Mouse (Mus musculus) ES-E14 (cell line): ENCODE measurements at regions not wholly inside any gene's neighbourhood (a gene's known extent, or its start where the extent isn't known, plus 50 kb on each side); places are given as distances from the start of the nearest gene placed in this dataset.

ENCODE experiments used
- DNase-seq: peaks from one replicate; pipeline ENCODE4 v3.0.0-alpha.2; 2013; ENCODE audit warnings: low read depth, low spot score
- H3K27ac ChIP-seq: 2 replicates; pipeline ENCODE4 v1.5.1; 2012; ENCODE audit warnings: low read depth, mild to moderate bottlenecking, low read length, moderate library complexity, mixed read lengths; ENCODE audit not compliant: poor library complexity, insufficient read depth, severe bottlenecking
- H3K36me3 ChIP-seq: 2 replicates; pipeline ENCODE4 v1.6.1; 2012; ENCODE audit warnings: mild to moderate bottlenecking, low read length, moderate library complexity, mixed read lengths; ENCODE audit not compliant: control insufficient read depth, poor library complexity, insufficient read depth, severe bottlenecking
- H3K4me1 ChIP-seq, 2 experiments: fragments of 150-350 bp in 1 of 2; sonication (generic) in 1 of 2; 2 replicates each; pipeline ENCODE4 v1.6.1; 2012; ENCODE audit warnings: low read length in 2 of 2, mild to moderate bottlenecking in 1 of 2, mixed read lengths in 1 of 2; ENCODE audit not compliant: control insufficient read depth in 2 of 2, insufficient read depth in 2 of 2, poor library complexity in 1 of 2
- H3K4me3 ChIP-seq, 2 experiments: fragments of 150-350 bp in 1 of 2; sonication (generic) in 1 of 2; 2 replicates each; pipeline ENCODE4 v1.5.1; 2012; ENCODE audit warnings: low read length in 2 of 2, low read depth in 1 of 2, mild to moderate bottlenecking in 1 of 2, mixed read lengths in 1 of 2; ENCODE audit not compliant: insufficient read depth in 1 of 2, poor library complexity in 1 of 2, severe bottlenecking in 1 of 2
- H3K9ac ChIP-seq: 2 replicates; pipeline ENCODE4 v1.6.1; 2012; ENCODE audit warnings: low read depth, mild to moderate bottlenecking, low read length, mixed read lengths; ENCODE audit not compliant: poor library complexity, insufficient read depth, severe bottlenecking
- H3K9me3 ChIP-seq: fragments of 150-350 bp; sonication (generic); 2 replicates; pipeline ENCODE4 v1.6.1; 2012; ENCODE audit warnings: low read depth, mild to moderate bottlenecking, low read length; ENCODE audit not compliant: control insufficient read depth, insufficient read depth
- CHD2 ChIP-seq: IDR thresholded peaks from 2 replicates; pipeline ENCODE4 v1.6.1; 2014; ENCODE audit warnings: mild to moderate bottlenecking, low read depth, low read length, inconsistent platforms
- HCFC1 ChIP-seq: IDR thresholded peaks from 2 replicates; pipeline ENCODE4 v1.6.1; 2012; ENCODE audit warnings: low read length, inconsistent platforms, borderline replicate concordance; ENCODE audit not compliant: insufficient read depth
- MAFK ChIP-seq: IDR thresholded peaks from 2 replicates; pipeline ENCODE4 v1.6.1; 2014; ENCODE audit warnings: mild to moderate bottlenecking, low read depth, low read length, inconsistent platforms; ENCODE audit not compliant: insufficient read depth
- ZC3H11A ChIP-seq: IDR thresholded peaks from 2 replicates; pipeline ENCODE4 v1.6.1; 2012; ENCODE audit warnings: low read depth, mild to moderate bottlenecking, inconsistent platforms, low read length, borderline replicate concordance
- ZNF384 ChIP-seq: IDR thresholded peaks from 2 replicates; pipeline ENCODE4 v1.6.1; 2012; ENCODE audit warnings: low read depth, low read length, inconsistent platforms
- in situ Hi-C, 2 experiments: fragments of 600-800 bp; cut with MboI; formaldehyde crosslinking; loops; one replicate each; pipeline ENCODE4 v1.15.1; 2025; ENCODE audit warnings: low sequenced_read_pairs in 2 of 2, inconsistent platforms in 1 of 2; ENCODE audit not compliant: unreplicated experiment in 2 of 2

- Histone ChIP-seq H3K9ac (no peak overlapping the region), H3K27ac (no peak overlapping the region), H3K4me3 (no peak overlapping the region), H3K9me3 (no peaks in the 10 kb centered on the region), H3K4me1 (peaks cover 0 to 5% of the 10 kb centered on the region in 2 experiments; a peak in 1 of 4 replicates), H3K36me3 (no peaks in the 10 kb centered on the region)
- in situ Hi-C loops, result no loop called here
- TF ChIP-seq CHD2, result no peak
- TF ChIP-seq ZC3H11A, result no peak
- no peak for TF ChIP-seq HCFC1
- TF ChIP-seq ZNF384, result no peak
- no peak for TF ChIP-seq MAFK
- DNase-seq, result no peak
Measured at GRCm38 (mm10) chr7:64040026-64040737, 101.5 kb upstream of the Klf13 start.

DNA sequence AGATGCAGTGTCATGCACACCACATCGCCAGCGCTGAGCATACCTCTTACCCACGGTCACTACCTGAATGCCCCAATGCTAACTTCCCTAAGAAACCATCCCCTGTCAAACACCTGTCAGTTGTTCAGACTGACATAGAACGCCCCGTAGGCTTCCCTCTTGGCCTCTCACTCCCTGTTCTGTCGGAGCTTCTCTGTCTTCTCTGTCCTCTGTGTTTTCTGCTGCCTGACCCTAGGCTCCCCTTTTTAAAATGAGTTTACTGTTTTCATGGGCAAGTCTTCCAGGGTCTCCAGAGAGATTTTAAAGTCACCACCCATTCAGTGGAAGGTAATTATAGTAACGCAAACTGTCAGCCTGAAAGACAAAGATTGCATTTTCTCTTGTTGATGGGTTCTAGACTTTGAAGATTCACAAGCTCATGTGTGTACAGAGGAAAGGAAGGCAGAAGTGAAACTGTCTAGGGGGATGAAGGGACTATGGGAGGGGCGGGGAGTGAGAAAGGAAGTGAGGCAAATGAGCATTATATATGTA is 99.1 kb upstream of the Klf13 start:
- H3K4me3 ChIP-seq, result no peak overlapping the region
- no peak for TF ChIP-seq MAFK
- TF ChIP-seq ZC3H11A, result no peak
- TF ChIP-seq ZNF384, result no peak
- TF ChIP-seq HCFC1, result no peak
- no peak for TF ChIP-seq CHD2
- DNase-seq, result no peak

GRCm38 (mm10) chr7:64036154-64036553 is 97.4 kb upstream of the Klf13 start:
- in situ Hi-C loops, result no loop called here
- Histone ChIP-seq H3K9me3 (no peaks in the 10 kb centered on the region), H3K9ac (no peak overlapping the region), H3K4me3 (no peak overlapping the region), H3K36me3 (no peaks in the 10 kb centered on the region), H3K27ac (no peak overlapping the region), H3K4me1 (no peaks in the 10 kb centered on the region)
- DNase-seq, result no peak
- no peak for TF ChIP-seq MAFK
- no peak for TF ChIP-seq ZC3H11A
- no peak for TF ChIP-seq HCFC1
- TF ChIP-seq ZNF384, result no peak
- TF ChIP-seq CHD2, result no peak

More for the DNA sequence above, 99.1 kb upstream of the Klf13 start:
- no peaks in the 10 kb centered on the region for H3K9me3 ChIP-seq
- H3K4me1 ChIP-seq, result no peaks in the 10 kb centered on the region
- no peak overlapping the region for H3K27ac ChIP-seq
- H3K9ac ChIP-seq, result no peak overlapping the region
- in situ Hi-C loops, result no loop called here
- H3K36me3 ChIP-seq, result no peaks in the 10 kb centered on the region

- no peaks in the 10 kb centered on the region for H3K36me3 ChIP-seq
- DNase-seq, result no peak
- in situ Hi-C loops, result no loop called here
- H3K4me1 ChIP-seq, result no peaks in the 10 kb centered on the region
- no peak overlapping the region for H3K27ac ChIP-seq
- no peaks in the 10 kb centered on the region for H3K9me3 ChIP-seq
- H3K4me3 ChIP-seq, result no peak overlapping the region
- H3K9ac ChIP-seq, result no peak overlapping the region
- TF ChIP-seq CHD2 (no peak), HCFC1 (no peak), ZNF384 (no peak), MAFK (no peak), ZC3H11A (no peak)
Measured at GRCm38 (mm10) chr7:64035025-64035606, 96.4 kb upstream of the Klf13 start.
